Mouse (Mus musculus) thymus, adult 2 months (tissue): ENCODE measurements around the gene Tyw1. TPM values are rescaled to one million over a fixed set of nuclear protein-coding genes. Genes with fewer than 3 reads are reported as not detected.
A peak's percentile ranks its signal among the peaks of the same experiment; 100 is the strongest.
"Not testable (repeated sequence)": the region's sequence is repeated elsewhere in the genome, so short reads cannot be mapped to it uniquely, and the experiment has no call there.

Source experiments
- DNase-seq: peaks from one replicate; pipeline ENCODE4 v3.0.0; 2021
- H3K27ac ChIP-seq: fragments of 200-500 bp; 2 replicates; pipeline ENCODE4 v1.5.1; 2012; ENCODE audit warnings: low read length, control low read depth; ENCODE audit not compliant: control insufficient read depth, insufficient read depth
- H3K27me3 ChIP-seq: fragments of 200-500 bp; 2 replicates; pipeline ENCODE4 v1.6.1; 2012; ENCODE audit warnings: mild to moderate bottlenecking, low read length, moderate library complexity, mixed read lengths; ENCODE audit not compliant: control insufficient read depth, insufficient read depth
- H3K36me3 ChIP-seq: fragments of 200-500 bp; 2 replicates; pipeline ENCODE4 v1.6.1; 2012; ENCODE audit warnings: mild to moderate bottlenecking, low read length, moderate library complexity; ENCODE audit not compliant: control insufficient read depth, insufficient read depth
- H3K4me1 ChIP-seq: fragments of 200-500 bp; replicated peaks from 2 replicates; pipeline ENCODE4 v1.6.1; 2012; ENCODE audit warnings: low read length; ENCODE audit not compliant: control insufficient read depth, insufficient read depth
- H3K4me3 ChIP-seq: fragments of 200-500 bp; 2 replicates; pipeline ENCODE4 v1.5.1; 2012; ENCODE audit warnings: mild to moderate bottlenecking, low read length, control low read depth, moderate library complexity; ENCODE audit not compliant: control insufficient read depth, insufficient read depth
- CTCF ChIP-seq: fragments of 200-500 bp; IDR thresholded peaks from 2 replicates; pipeline ENCODE4 v1.5.1; 2012; ENCODE audit warnings: mild to moderate bottlenecking, control low read depth, low read length, moderate library complexity, borderline replicate concordance; ENCODE audit not compliant: control insufficient read depth, poor library complexity, insufficient read depth; ENCODE audit errors: extremely low read depth
- POLR2A ChIP-seq: fragments of 200-500 bp; IDR thresholded peaks from 2 replicates; pipeline ENCODE4 v1.6.1; 2012; ENCODE audit warnings: mild to moderate bottlenecking, low read length, control low read depth, moderate library complexity; ENCODE audit not compliant: control insufficient read depth, poor library complexity, insufficient read depth; ENCODE audit errors: extremely low read depth
- WGBS: fragments of 180-500 bp; shearing (Covaris S2); methylation state at CpG from one replicate; pipeline ENCODE4 v1.1.7; 2018; 5-methylcytosine and 5-hydroxymethylcytosine counted together
- polyA plus RNA-seq: library from polyadenylated mRNA; depleted of rRNA; stranded (reverse); fragments of >200 nt; gene quantifications from 2 replicates; pipeline ENCODE4 v1.2.3, GENCODE M21; 2012

The Tyw1 gene
- polyA plus RNA-seq, 1 experiment, result 15.6 TPM

DNA sequence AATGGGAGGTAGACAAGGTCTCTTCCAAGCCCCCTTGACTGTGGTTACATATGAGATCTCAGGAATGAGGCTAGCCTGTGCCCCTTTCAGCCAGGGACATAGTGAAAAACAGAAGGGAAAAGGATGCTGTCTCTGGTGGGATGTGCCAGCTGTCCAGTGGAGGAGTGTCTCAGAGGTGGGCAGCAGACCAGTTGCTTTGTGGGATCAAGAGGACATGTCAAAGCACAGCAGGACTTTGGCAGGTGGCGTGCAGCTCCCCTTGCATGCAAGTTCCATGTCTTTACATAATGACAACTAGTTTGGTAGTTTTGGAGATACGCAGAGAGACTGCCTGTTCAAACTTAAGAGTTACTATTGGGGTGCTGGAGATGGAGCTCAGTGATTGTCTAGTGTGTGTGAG is 15.6 kb upstream of the Tyw1 start:
- no peak for DNase-seq
- H3K27me3 ChIP-seq, result no peaks in the 10 kb centered on the region
- TF ChIP-seq CTCF (no peak), POLR2A (no peak)
- no peak overlapping the region for H3K27ac ChIP-seq
- WGBS, result 97% methylated on average over 2 of the region's 2 CpGs
- H3K4me3 ChIP-seq, result no peak overlapping the region
- peaks cover 83% of the 10 kb centered on the region for H3K36me3 ChIP-seq
- no peaks in the 10 kb centered on the region for H3K4me1 ChIP-seq

- Histone ChIP-seq H3K27ac (no peak overlapping the region), H3K4me3 (no peak overlapping the region), H3K36me3 (peaks cover 86% of the 10 kb centered on the region), H3K4me1 (no peaks in the 10 kb centered on the region), H3K27me3 (no peaks in the 10 kb centered on the region)
- no peak for DNase-seq
- TF ChIP-seq POLR2A, result no peak
- no peak for TF ChIP-seq CTCF
- 96% methylated on average over 12 of the region's 12 CpGs for WGBS
These were observed 14.0 kb upstream of the Tyw1 start for GRCm38 (mm10) chr5:130241426-130241825.

DNA sequence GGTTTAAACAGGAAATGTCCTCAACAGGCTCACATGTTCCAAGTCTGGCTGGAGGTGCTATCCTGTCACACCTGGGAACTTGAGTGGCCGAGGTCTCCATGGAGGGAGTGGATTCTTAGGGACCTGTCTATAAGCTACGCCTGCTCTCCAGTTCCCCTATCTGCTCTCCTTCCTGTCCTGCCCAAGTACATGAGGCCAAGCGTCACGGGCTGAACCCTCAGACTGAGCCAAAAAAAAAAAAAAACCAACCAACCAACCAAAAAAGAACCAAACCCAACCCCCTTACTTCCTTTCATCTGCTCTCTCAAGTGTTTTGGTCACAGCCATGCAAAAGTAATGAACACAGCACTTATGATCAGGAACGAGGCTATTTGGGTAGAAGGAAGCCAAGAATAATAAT is 7.6 kb upstream of the Tyw1 start:
- Histone ChIP-seq H3K4me1 (no peaks in the 10 kb centered on the region), H3K27me3 (no peaks in the 10 kb centered on the region), H3K4me3 (no peak overlapping the region), H3K27ac (no peak overlapping the region), H3K36me3 (peaks cover 87% of the 10 kb centered on the region)
- TF ChIP-seq CTCF (no peak), POLR2A (no peak)
- DNase-seq, result no peak
- WGBS, result 56% methylated on average over 5 of the region's 5 CpGs

- Histone ChIP-seq H3K4me1 (peaks cover 11% of the 10 kb centered on the region), H3K4me3 (peak overlapping the region; percentile 99), H3K36me3 (peaks cover 34% of the 10 kb centered on the region), H3K27me3 (no peaks in the 10 kb centered on the region), H3K27ac (peak overlapping the region; percentile 75)
- 4% methylated on average over 19 of the region's 19 CpGs for WGBS
- TF ChIP-seq POLR2A, result no peak
- TF ChIP-seq CTCF, result no peak
- DNase-seq, result no peak
These were observed 1.0 kb upstream of the Tyw1 start for GRCm38 (mm10) chr5:130254164-130255016.

GRCm38 (mm10) chr5:130255799-130256525 is 543 bp downstream of the Tyw1 start:
- WGBS, result 27% methylated on average over 20 of the region's 20 CpGs
- H3K4me3 ChIP-seq, result not testable (repeated sequence)

DNA sequence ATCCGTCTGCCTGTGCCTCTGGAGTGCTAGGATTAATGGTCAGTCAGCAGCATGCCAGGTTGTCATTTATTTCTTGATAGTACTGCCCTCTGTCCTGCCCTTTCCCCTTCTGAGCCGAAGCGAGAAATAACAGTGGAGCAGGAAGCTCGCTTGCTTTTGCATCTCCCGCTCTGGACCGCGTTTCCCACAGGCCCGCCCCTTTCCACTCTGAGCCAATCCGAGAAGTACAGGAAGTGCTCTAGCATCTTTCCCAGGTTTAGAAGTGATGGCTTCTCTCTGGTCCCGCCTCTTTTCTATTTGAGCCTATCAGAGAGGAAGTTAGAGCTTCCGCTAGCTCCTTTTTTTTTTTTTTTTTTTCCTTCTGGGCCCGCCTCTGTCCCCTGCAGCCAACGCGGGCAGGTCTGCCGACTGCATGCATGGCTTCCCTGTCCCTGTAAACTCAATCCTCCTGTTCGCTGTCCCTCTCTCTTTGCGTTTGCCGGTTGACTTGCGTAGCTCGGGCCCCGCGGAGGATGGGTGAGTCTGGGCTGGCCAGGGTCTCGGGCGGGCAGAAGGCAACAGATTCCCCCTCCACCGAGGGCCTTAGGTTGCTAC is 1.4 kb downstream of the Tyw1 start:
- Histone ChIP-seq H3K36me3 (peaks cover 15% of the 10 kb centered on the region), H3K4me3 (peak overlapping the region; percentile 98), H3K27me3 (no peaks in the 10 kb centered on the region), H3K27ac (peak overlapping the region; percentile 57; the same call in 1 of the 2 replicates), H3K4me1 (peaks cover 11% of the 10 kb centered on the region)
- TF ChIP-seq POLR2A, result peak; percentile 63
- TF ChIP-seq CTCF, result no peak
- peak; percentile 93 for DNase-seq
- under 1% methylated on average over 25 of the region's 25 CpGs for WGBS

More at GRCm38 (mm10) chr5:130255799-130256525, 543 bp downstream of the Tyw1 start:
- H3K4me1 ChIP-seq, result peaks cover 11% of the 10 kb centered on the region
- H3K36me3 ChIP-seq, result peaks cover 19% of the 10 kb centered on the region
- H3K27ac ChIP-seq, H3K27me3 ChIP-seq: not testable (repeated sequence)
- DNase-seq, result peak; percentile 11
